Mouse (Mus musculus): Measurements from ENCODE around the gene Ccdc47. TPM values are rescaled to one million over a fixed set of nuclear protein-coding genes. Genes with fewer than 3 reads are reported as not detected.

Gene Ccdc47
- polyA plus RNA-seq, 1 experiment from 2014 or later, result 87.3 TPM

Other genes starting within 250 kb of the Ccdc47 start
- 3.3 and 3.9 TPM in 2 replicates for gene Ace, start 248.4 kb downstream of the Ccdc47 start, polyA plus RNA-seq (2015; fragmentation: Nextera tagmentation; extraction: Ambion mirVana)
- not detected in 2 replicates for gene Ace3, start 221.7 kb downstream of the Ccdc47 start, polyA plus RNA-seq (2015; fragmentation: Nextera tagmentation; extraction: Ambion mirVana)
- 0.08 and 0.46 TPM in 2 replicates for gene Kcnh6, start 208.2 kb downstream of the Ccdc47 start, polyA plus RNA-seq (2015; fragmentation: Nextera tagmentation; extraction: Ambion mirVana)
- gene Dcaf7, start 179.5 kb downstream of the Ccdc47 start, polyA plus RNA-seq (2015; fragmentation: Nextera tagmentation; extraction: Ambion mirVana), result 35.0 and 48.7 TPM in 2 replicates
- 10.1 and 11.5 TPM in 2 replicates for gene Taco1, start 150.3 kb downstream of the Ccdc47 start, polyA plus RNA-seq (2015; fragmentation: Nextera tagmentation; extraction: Ambion mirVana)
- gene Map3k3, start 131.7 kb downstream of the Ccdc47 start, polyA plus RNA-seq (2015; fragmentation: Nextera tagmentation; extraction: Ambion mirVana), result 19.2 and 24.9 TPM in 2 replicates
- not detected in 2 replicates for gene Gm10840, start 55.5 kb downstream of the Ccdc47 start, polyA plus RNA-seq (2015; fragmentation: Nextera tagmentation; extraction: Ambion mirVana)
- gene Limd2, start 55.5 kb downstream of the Ccdc47 start, polyA plus RNA-seq (2015; fragmentation: Nextera tagmentation; extraction: Ambion mirVana), result 75.9 and 110 TPM in 2 replicates
- 16.5 and 20.0 TPM in 2 replicates for gene Strada, start 14.2 kb downstream of the Ccdc47 start, polyA plus RNA-seq (2015; fragmentation: Nextera tagmentation; extraction: Ambion mirVana)
- 41.1 and 47.3 TPM in 2 replicates for gene Ddx42, start 582 bp upstream of the Ccdc47 start, polyA plus RNA-seq (2015; fragmentation: Nextera tagmentation; extraction: Ambion mirVana)
- gene Ftsj3, start 39.7 kb upstream of the Ccdc47 start, polyA plus RNA-seq (2015; fragmentation: Nextera tagmentation; extraction: Ambion mirVana), result 31.1 and 37.5 TPM in 2 replicates
- 195 and 215 TPM in 2 replicates for gene Psmc5, start 39.8 kb upstream of the Ccdc47 start, polyA plus RNA-seq (2015; fragmentation: Nextera tagmentation; extraction: Ambion mirVana)
- 18.2 and 35.7 TPM in 2 replicates for gene Smarcd2, start 56.6 kb upstream of the Ccdc47 start, polyA plus RNA-seq (2015; fragmentation: Nextera tagmentation; extraction: Ambion mirVana)
- 0.34 TPM in 1 of 2 replicates, not detected in the other for gene Tcam1, start 60.3 kb upstream of the Ccdc47 start, polyA plus RNA-seq (2015; fragmentation: Nextera tagmentation; extraction: Ambion mirVana)
- gene Gh, start 85.5 kb upstream of the Ccdc47 start, polyA plus RNA-seq (2015; fragmentation: Nextera tagmentation; extraction: Ambion mirVana), result not detected in 2 replicates
- 1.0 and 2.8 TPM in 2 replicates for gene Cd79b, start 98.4 kb upstream of the Ccdc47 start, polyA plus RNA-seq (2015; fragmentation: Nextera tagmentation; extraction: Ambion mirVana)
- 0.06 and 0.24 TPM in 2 replicates for gene Scn4a, start 136.9 kb upstream of the Ccdc47 start, polyA plus RNA-seq (2015; fragmentation: Nextera tagmentation; extraction: Ambion mirVana)
- 0.44 and 0.62 TPM in 2 replicates for gene Prr29, start 149.1 kb upstream of the Ccdc47 start, polyA plus RNA-seq (2015; fragmentation: Nextera tagmentation; extraction: Ambion mirVana)
- 79.4 and 87.1 TPM in 2 replicates for gene Icam2, start 171.7 kb upstream of the Ccdc47 start, polyA plus RNA-seq (2015; fragmentation: Nextera tagmentation; extraction: Ambion mirVana)